Mouse (Mus musculus): ENCODE measurements around the gene Acvr1b. TPM values are rescaled to one million over a fixed set of nuclear protein-coding genes. Genes with fewer than 3 reads are reported as not detected.

The Acvr1b gene
- polyA plus RNA-seq, 1 experiment, result 8.2 TPM

- peaks cover 4% of the 10 kb centered on the region; the same call in 1 of the 2 replicates for H3K4me1 ChIP-seq
- peaks cover 97% of the 10 kb centered on the region for H3K36me3 ChIP-seq (replicated peaks; ENCODE audit: low read length)
- peaks cover 6% of the 10 kb centered on the region for H3K9me3 ChIP-seq
- TF ChIP-seq FLI1 (IDR thresholded peaks at IDR 0.05; ENCODE audit: low read length), result no peak
- TF ChIP-seq GATA1 (IDR thresholded peaks at IDR 0.05; ENCODE audit: borderline replicate concordance, low read length), result no peak
- H3K4me3 ChIP-seq (replicated peaks), result no peak overlapping the region
- no peaks in the 10 kb centered on the region for H3K27me3 ChIP-seq (replicated peaks)
These were observed 30.9 kb downstream of the Acvr1b start for GRCm38 (mm10) chr15:101204781-101205180.

DNA sequence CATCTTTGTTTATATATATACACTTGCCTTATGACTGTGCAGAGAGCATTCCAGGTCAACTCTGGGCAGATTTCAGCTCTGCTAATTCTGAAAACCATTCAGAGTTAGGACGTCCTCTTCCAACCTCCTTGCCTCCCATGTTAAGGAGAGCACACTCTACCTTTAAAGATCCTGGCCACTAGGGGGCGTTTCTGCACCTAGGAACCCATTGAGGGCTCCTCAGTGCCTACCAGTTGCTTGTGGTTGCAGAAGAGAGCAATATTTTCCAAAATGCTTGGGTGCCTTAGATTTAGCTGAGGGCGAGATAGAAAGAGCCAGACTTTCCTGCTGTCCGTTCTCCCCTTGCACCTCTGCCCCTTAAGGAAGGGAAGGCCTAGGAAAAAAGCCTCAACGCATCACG, 36.4 kb downstream of the Acvr1b start:
- H3K9me3 ChIP-seq, result no peaks in the 10 kb centered on the region
- H3K4me3 ChIP-seq (replicated peaks), result no peak overlapping the region
- no peak for TF ChIP-seq FLI1 (IDR thresholded peaks at IDR 0.05; ENCODE audit: low read length)
- no peak for TF ChIP-seq GATA1 (IDR thresholded peaks at IDR 0.05; ENCODE audit: borderline replicate concordance, low read length)
- H3K36me3 ChIP-seq (replicated peaks; ENCODE audit: low read length), result peaks cover 94% of the 10 kb centered on the region
- H3K4me1 ChIP-seq, result peaks cover 4% of the 10 kb centered on the region; the same call in 1 of the 2 replicates
- H3K27me3 ChIP-seq (replicated peaks), result no peaks in the 10 kb centered on the region

DNA sequence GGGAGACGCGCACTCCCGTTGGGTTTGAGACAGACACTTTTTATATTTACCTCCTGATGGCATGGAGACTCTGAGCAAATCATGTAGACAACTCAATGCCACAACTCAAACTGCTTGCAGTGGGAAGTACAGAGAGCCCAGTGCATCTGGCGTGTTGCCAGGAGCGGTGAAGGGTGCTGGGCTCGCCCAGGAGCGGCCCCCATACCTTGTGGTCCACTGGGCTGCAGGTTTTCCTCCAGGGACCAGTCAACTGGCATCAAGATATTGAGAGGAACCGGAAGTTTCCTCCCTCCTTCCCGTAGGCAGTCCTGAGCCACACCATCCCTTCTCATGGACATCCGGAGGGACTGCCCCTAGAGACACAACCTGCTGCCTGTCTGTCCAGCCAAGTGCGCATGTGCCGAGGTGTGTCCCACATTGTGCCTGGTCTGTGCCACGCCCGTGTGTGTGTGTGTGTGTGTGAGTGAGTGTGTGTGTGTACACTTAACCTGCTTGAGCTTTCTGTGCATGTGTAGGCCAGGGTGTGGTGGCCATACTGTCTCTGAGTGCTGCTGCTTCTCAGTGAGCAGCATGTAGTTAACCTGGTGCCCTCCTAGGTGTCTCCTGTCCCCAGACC, 37.2 kb downstream of the Acvr1b start:
- no peak for TF ChIP-seq GATA1 (IDR thresholded peaks at IDR 0.05; ENCODE audit: borderline replicate concordance, low read length)
- no peak for TF ChIP-seq FLI1 (IDR thresholded peaks at IDR 0.05; ENCODE audit: low read length)
- H3K9me3 ChIP-seq, result no peaks in the 10 kb centered on the region
- peaks cover 88% of the 10 kb centered on the region for H3K36me3 ChIP-seq (replicated peaks; ENCODE audit: low read length)
- H3K4me1 ChIP-seq, result peaks cover 4% of the 10 kb centered on the region; the same call in 1 of the 2 replicates
- H3K4me3 ChIP-seq (replicated peaks), result no peak overlapping the region
- no peaks in the 10 kb centered on the region for H3K27me3 ChIP-seq (replicated peaks)

- Histone ChIP-seq H3K27me3 (replicated peaks) (no peaks in the 10 kb centered on the region), H3K4me3 (replicated peaks) (no peak overlapping the region), H3K36me3 (replicated peaks; ENCODE audit: low read length) (peaks cover 75% of the 10 kb centered on the region), H3K4me1 (peaks cover 10% of the 10 kb centered on the region; the same call in 1 of the 2 replicates), H3K9me3 (no peaks in the 10 kb centered on the region)
- TF ChIP-seq GATA1 (IDR thresholded peaks at IDR 0.05; ENCODE audit: borderline replicate concordance, low read length) (no peak), FLI1 (IDR thresholded peaks at IDR 0.05; ENCODE audit: low read length) (no peak)
These were observed 38.6 kb downstream of the Acvr1b start for GRCm38 (mm10) chr15:101212435-101212834.

DNA sequence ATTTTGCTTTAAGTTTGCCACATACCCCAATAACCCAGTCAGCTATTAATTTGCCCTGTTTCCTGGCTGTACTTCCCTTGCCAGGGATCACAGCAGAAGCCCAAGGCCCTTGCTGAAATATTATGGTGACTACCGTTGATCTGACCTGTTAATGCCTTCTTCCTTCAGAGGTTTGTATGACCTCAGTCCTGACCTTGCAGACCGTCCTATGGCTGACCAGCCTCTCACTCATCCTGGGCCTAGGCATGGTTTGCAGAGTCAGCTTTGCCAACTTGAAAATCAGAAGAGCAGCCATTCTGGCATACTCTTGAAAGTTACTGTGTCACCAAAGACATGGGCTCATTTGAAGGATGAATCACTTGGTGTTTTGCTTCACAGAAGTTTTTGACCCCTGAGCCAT, 41.3 kb downstream of the Acvr1b start:
- H3K4me1 ChIP-seq, result peaks cover 9% of the 10 kb centered on the region; the same call in 1 of the 2 replicates
- peaks cover 4% of the 10 kb centered on the region for H3K27me3 ChIP-seq (replicated peaks)
- no peaks in the 10 kb centered on the region for H3K9me3 ChIP-seq
- peaks cover 48% of the 10 kb centered on the region for H3K36me3 ChIP-seq (replicated peaks; ENCODE audit: low read length)
- H3K4me3 ChIP-seq (replicated peaks), result no peak overlapping the region
- TF ChIP-seq FLI1 (IDR thresholded peaks at IDR 0.05; ENCODE audit: low read length) (no peak), GATA1 (IDR thresholded peaks at IDR 0.05; ENCODE audit: borderline replicate concordance, low read length) (no peak)

GRCm38 (mm10) chr15:101216036-101216435, 42.2 kb downstream of the Acvr1b start:
- Histone ChIP-seq H3K9me3 (no peaks in the 10 kb centered on the region), H3K4me1 (peaks cover 14% of the 10 kb centered on the region; the same call in 1 of the 2 replicates), H3K36me3 (replicated peaks; ENCODE audit: low read length) (peaks cover 39% of the 10 kb centered on the region), H3K4me3 (replicated peaks) (no peak overlapping the region), H3K27me3 (replicated peaks) (peaks cover 12% of the 10 kb centered on the region)
- TF ChIP-seq GATA1 (IDR thresholded peaks at IDR 0.05; ENCODE audit: borderline replicate concordance, low read length) (no peak), FLI1 (IDR thresholded peaks at IDR 0.05; ENCODE audit: low read length) (no peak)

DNA sequence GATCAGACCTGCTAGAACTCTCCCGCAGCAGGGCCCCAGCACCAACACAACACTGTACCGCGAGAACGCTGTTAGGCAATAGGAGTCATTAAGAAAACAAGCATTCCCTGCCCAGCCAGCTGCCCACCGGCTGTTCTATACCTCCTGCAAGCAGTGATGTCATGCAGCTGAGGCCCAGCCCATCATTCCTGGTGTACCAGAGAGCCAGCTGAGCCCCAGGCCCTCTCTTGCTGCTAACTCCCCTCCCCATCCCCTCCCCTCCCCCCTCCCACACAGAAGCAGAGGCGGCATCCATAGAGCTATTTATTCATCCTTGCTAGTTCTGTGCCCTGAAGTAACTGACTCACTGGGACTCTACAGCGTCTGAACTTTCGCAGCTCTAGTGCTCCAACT, 47.0 kb downstream of the Acvr1b start:
- Histone ChIP-seq H3K36me3 (replicated peaks; ENCODE audit: low read length) (no peaks in the 10 kb centered on the region), H3K9me3 (no peaks in the 10 kb centered on the region), H3K4me3 (replicated peaks) (no peak overlapping the region), H3K27me3 (replicated peaks) (peaks cover 54% of the 10 kb centered on the region), H3K4me1 (peaks cover 55% of the 10 kb centered on the region)
- TF ChIP-seq FLI1 (IDR thresholded peaks at IDR 0.05; ENCODE audit: low read length), result no peak
- no peak for TF ChIP-seq GATA1 (IDR thresholded peaks at IDR 0.05; ENCODE audit: borderline replicate concordance, low read length)

DNA sequence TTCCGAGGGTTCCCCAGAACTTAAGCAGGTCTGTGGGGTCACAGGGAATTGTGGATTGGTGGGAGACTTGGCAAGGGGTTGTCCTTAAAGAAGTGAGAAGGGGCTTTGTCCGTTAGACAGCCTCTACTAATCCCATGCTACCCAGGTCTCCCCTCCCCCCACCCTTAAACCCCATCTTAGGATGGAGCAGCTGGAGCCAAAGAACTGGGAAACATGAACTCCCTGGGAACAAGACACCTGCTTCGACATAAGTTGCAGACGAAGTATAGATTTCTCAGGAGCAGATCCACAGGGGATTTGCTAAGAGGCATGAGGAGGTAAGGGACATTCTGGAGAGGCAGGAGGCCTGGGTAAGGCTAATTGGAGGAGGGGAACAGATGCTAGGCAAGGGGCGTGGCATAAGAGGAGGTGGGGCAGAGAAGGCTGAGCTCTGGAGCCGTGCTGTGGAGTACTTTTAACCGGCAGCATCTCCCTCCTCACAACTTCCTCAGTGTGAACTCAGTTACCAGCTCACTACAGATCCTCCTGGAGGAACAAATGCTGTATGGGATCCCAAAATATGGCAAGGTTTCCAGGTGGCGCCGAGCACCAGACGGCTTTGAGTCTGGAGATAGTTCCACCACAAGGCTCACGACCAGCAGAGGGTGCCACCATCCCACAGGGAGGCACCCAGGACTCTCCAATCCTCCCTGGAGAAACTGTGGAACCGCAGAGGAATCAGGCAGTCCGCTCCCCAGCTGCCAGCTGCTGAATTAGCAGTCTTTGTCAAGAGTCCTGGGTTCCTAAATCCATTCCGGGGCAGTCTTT, 47.6 kb downstream of the Acvr1b start:
- Histone ChIP-seq H3K4me1 (peaks cover 55% of the 10 kb centered on the region), H3K9me3 (no peaks in the 10 kb centered on the region), H3K27me3 (replicated peaks) (peaks cover 58% of the 10 kb centered on the region), H3K36me3 (replicated peaks; ENCODE audit: low read length) (no peaks in the 10 kb centered on the region), H3K4me3 (replicated peaks) (peak overlapping the region; percentile 84)
- TF ChIP-seq FLI1 (IDR thresholded peaks at IDR 0.05; ENCODE audit: low read length), result no peak
- TF ChIP-seq GATA1 (IDR thresholded peaks at IDR 0.05; ENCODE audit: borderline replicate concordance, low read length), result no peak

DNA sequence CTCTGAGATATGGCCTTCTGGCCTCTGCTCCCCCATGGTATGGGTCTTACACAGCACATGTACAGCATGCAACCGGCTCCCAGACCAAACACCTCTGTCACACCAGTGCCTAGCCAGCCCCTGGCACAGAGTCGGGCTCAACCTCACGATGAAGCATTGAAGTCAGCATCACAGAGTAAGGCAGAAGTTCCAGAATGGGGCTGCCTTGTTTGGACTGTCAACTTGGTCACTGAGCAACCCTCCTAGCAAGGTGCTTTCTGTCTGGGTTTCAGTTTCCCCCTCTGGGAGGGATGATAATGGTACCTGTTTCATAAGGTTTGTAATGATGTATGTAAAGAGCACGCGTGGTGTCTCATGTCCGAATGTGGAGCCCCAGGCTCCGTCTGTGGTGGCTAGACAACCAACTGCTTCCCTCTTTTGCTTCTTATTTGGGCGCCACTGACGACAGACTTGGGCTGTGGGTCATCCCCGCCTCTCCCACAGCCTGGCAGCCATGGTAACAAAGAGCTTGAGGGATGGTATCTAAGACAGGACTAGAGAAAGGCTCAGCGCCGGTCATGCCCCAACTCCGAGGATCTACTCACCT, 49.1 kb downstream of the Acvr1b start:
- Histone ChIP-seq H3K27me3 (replicated peaks) (peaks cover 69% of the 10 kb centered on the region), H3K36me3 (replicated peaks; ENCODE audit: low read length) (no peaks in the 10 kb centered on the region), H3K4me3 (replicated peaks) (no peak overlapping the region), H3K9me3 (no peaks in the 10 kb centered on the region), H3K4me1 (peaks cover 49% of the 10 kb centered on the region)
- no peak for TF ChIP-seq FLI1 (IDR thresholded peaks at IDR 0.05; ENCODE audit: low read length)
- TF ChIP-seq GATA1 (IDR thresholded peaks at IDR 0.05; ENCODE audit: borderline replicate concordance, low read length), result no peak

DNA sequence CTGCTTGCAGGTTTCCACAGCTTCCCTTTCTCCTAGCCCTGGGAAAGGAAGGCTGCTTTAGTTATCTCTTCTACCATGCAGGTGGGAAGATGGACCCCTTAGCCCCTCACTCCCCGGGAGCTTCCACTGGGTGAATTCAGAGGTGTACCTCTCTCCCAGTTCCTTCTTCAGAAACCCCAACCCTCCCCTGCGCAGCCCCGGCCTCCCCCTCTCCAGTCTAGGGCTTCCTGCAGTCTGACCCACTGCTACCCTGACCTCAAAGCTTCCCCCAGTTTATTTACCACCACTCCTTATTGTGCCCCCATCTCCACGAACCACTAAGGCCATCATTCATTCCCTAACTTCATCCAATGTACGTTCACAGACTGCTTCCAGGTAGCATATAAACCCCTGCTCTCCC, 49.7 kb downstream of the Acvr1b start:
- peaks cover 75% of the 10 kb centered on the region for H3K27me3 ChIP-seq (replicated peaks)
- H3K4me3 ChIP-seq (replicated peaks), result peak overlapping the region; percentile 95
- TF ChIP-seq FLI1 (IDR thresholded peaks at IDR 0.05; ENCODE audit: low read length), result no peak
- no peak for TF ChIP-seq GATA1 (IDR thresholded peaks at IDR 0.05; ENCODE audit: borderline replicate concordance, low read length)
- H3K4me1 ChIP-seq, result peaks cover 49% of the 10 kb centered on the region
- no peaks in the 10 kb centered on the region for H3K9me3 ChIP-seq
- no peaks in the 10 kb centered on the region for H3K36me3 ChIP-seq (replicated peaks; ENCODE audit: low read length)

Data from megakaryocyte, embryonic 14.5 days (primary cell).